Comparison of ENCODE assay signal across 28 mouse cellular contexts in the genomic region with DNA sequence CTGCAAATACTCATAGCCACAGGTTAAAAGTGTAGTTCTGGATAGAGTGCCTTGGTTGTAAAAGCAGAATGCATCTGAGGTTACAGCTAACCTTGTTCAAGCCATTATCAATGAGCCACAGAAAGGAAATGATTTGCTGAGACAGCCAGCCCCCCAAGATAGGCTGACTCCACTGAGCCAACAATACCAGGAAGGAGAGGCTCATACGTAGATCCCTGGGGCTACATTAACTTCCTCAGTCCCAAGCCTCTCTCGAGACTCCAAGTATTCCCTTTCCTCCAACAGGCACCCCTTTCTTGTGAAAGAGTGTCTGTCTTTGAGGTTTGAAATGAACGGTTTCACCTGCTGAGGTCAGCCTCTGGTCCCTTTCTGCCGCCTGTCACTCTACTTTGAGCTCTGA. TPM values are rescaled to one million over a fixed set of nuclear protein-coding genes. Genes with fewer than 3 reads are reported as not detected.
DNase-seq lines count a peak whose midpoint lies in the region; ATAC-seq and TF ChIP-seq lines count a peak whose summit lies in the region.
"Had no signal": no experiment of that assay in that cellular context is flagged by ENCODE, and none has a peak within 500 bp of the region (broad histone marks: within the 10 kb centered on the region; RNA-seq: fewer than 3 reads in every experiment).

No protein-coding gene starts in this region.

- 60% methylated on average over 4 of the region's 4 CpGs for WGBS in heart, embryonic 15.5 days

- peaks cover 2 to 12% of the 10 kb centered on the region in 2 experiments for H3K4me1 ChIP-seq in MEL (ENCODE audit: control insufficient read depth in 1 of 2, insufficient read depth in 2 of 2, low read length in 2 of 2)
- peaks cover 12% of the 10 kb centered on the region for H3K4me1 ChIP-seq in heart, embryonic 15.5 days (replicated peaks)

- ATAC-seq in common myeloid progenitor, adult 5-6 weeks (replicated peaks; ENCODE audit: low read depth, poor library complexity, severe bottlenecking) = 0 out of 2 replicates have a peak, but pooled peaks have one; percentile 25
- ATAC-seq in heart, embryonic 15.5 days (replicated peaks; ENCODE audit: insufficient number of reproducible peaks, insufficient read depth, low FRiP score, low read depth) = no peak
- ATAC-seq: CD4-positive, CD25-positive, alpha-beta regulatory T cell, adult 4 months; forebrain, embryonic 16.5 days; inflammation-experienced regulatory T-cells, adult 6 months had no signal

- TF ChIP-seq RAD21 in MEL (IDR thresholded peaks at IDR 0.05; ENCODE audit: low read depth, low read length) = no peak

- no peak overlapping the region for H3K9ac ChIP-seq in MEL (ENCODE audit: control insufficient read depth, low read depth, low read length, poor library complexity, severe bottlenecking)
- H3K9ac ChIP-seq in heart, embryonic 15.5 days = no peak overlapping the region
- H3K9ac ChIP-seq: hindbrain, embryonic 15.5 days; limb, embryonic 13.5 days; liver, embryonic 13.5 days; lung, embryonic 14.5 days; neural tube, embryonic 12.5 days had no signal

- H3K79me2 ChIP-seq in MEL (ENCODE audit: control insufficient read depth, insufficient read depth, low read length, poor library complexity) = 0 out of 2 replicates have a peak, but pooled peaks cover 2% of the 10 kb centered on the region

- intact Hi-C loops in heart, postnatal 25 days (cut with DNase I) = no loop called here

- no peak for TF ChIP-seq CTCF in MEL (IDR thresholded peaks at IDR 0.05 in 2 of 3, conservative IDR thresholded peaks at IDR 0.05 in 1 of 3; ENCODE audit: control insufficient read depth in 1 of 3, insufficient read depth in 1 of 3, low read depth in 2 of 3, low read length in 3 of 3, poor library complexity in 1 of 3, severe bottlenecking in 1 of 3)

- H3K27ac ChIP-seq in MEL (ENCODE audit: control insufficient read depth, low read depth, low read length) = no peak overlapping the region
- peak overlapping the region; percentile 51 for H3K27ac ChIP-seq in heart, embryonic 15.5 days
- H3K27ac ChIP-seq: hindbrain, embryonic 10.5 days; hindbrain, embryonic 15.5 days; limb, embryonic 13.5 days; liver, embryonic 13.5 days; midbrain, embryonic 10.5 days; neural tube, embryonic 12.5 days had no signal

- no peak overlapping the region for H3K4me3 ChIP-seq in MEL (ENCODE audit: control insufficient read depth in 1 of 2, insufficient read depth in 1 of 2, low read depth in 2 of 2, low read length in 2 of 2)
- H3K4me3 ChIP-seq in heart, embryonic 15.5 days = no peak overlapping the region
- H3K4me3 ChIP-seq: erythroblast, embryonic 14.5 days; hindbrain, embryonic 10.5 days; hindbrain, embryonic 15.5 days; limb, embryonic 13.5 days; liver, embryonic 13.5 days; midbrain, embryonic 10.5 days; myocyte; neural tube, embryonic 12.5 days had no signal

- H3K27me3 ChIP-seq in MEL (ENCODE audit: control insufficient read depth in 1 of 2, insufficient read depth in 2 of 2, low read length in 2 of 2) = no peaks in the 10 kb centered on the region
- H3K27me3 ChIP-seq in heart, embryonic 15.5 days = no peaks in the 10 kb centered on the region
- H3K27me3 ChIP-seq: hindbrain, embryonic 15.5 days; limb, embryonic 13.5 days; liver, embryonic 13.5 days; neural tube, embryonic 12.5 days had no signal

- DNase-seq in heart, adult 8-10 months (ENCODE audit: low spot score) = peak; percentile 19
- DNase-seq in heart, postnatal 25 days (ENCODE audit: low spot score) = no peak
- peak; percentile 15 for DNase-seq in MEL (ENCODE audit: low read depth, low spot score)
- DNase-seq in embryo, embryonic 10.5 days (ENCODE audit: low spot score) = no peak
- no peak for DNase-seq in kidney, postnatal 14 days
- DNase-seq in adrenal gland, adult 8-10 months = no peak
- DNase-seq: adrenal gland, adult 2 months; cerebellum, adult 11-12 months; cerebellum, adult 9-11 months; gastrocnemius, postnatal 10 days; kidney, adult 11 months; kidney, postnatal 4 days; liver, embryonic 13.5 days; lung, embryonic 14.5 days; lung, postnatal 14 days; thymus, adult 2 months had no signal

- H3K9me3 ChIP-seq in MEL (replicated peaks; ENCODE audit: insufficient read depth, low read length) = no peaks in the 10 kb centered on the region
- no peaks in the 10 kb centered on the region for H3K9me3 ChIP-seq in heart, embryonic 15.5 days (replicated peaks)
- H3K9me3 ChIP-seq: hindbrain, embryonic 10.5 days; hindbrain, embryonic 15.5 days; limb, embryonic 13.5 days; liver, embryonic 13.5 days; midbrain, embryonic 10.5 days; neural tube, embryonic 12.5 days had no signal

- peaks cover 0 to 8% of the 10 kb centered on the region in 2 experiments; a peak in 2 of 4 replicates for H3K36me3 ChIP-seq in MEL (ENCODE audit: control insufficient read depth in 1 of 2, insufficient read depth in 2 of 2, low read length in 2 of 2)
- peaks cover 11% of the 10 kb centered on the region for H3K36me3 ChIP-seq in heart, embryonic 15.5 days
- H3K36me3 ChIP-seq: liver, embryonic 13.5 days had no signal

- TF ChIP-seq EP300 in MEL (IDR thresholded peaks at IDR 0.05; ENCODE audit: low read depth in 1 of 2, low read length in 2 of 2) = no peak

- no peak for TF ChIP-seq POLR2A in MEL (IDR thresholded peaks at IDR 0.05; ENCODE audit: control insufficient read depth in 1 of 2, insufficient read depth in 1 of 2, low read depth in 1 of 2, low read length in 2 of 2, poor library complexity in 1 of 2)

- H3K4me2 ChIP-seq in heart, embryonic 15.5 days = no peak overlapping the region
- H3K4me2 ChIP-seq: hindbrain, embryonic 15.5 days; limb, embryonic 13.5 days; liver, embryonic 13.5 days; lung, embryonic 14.5 days; neural tube, embryonic 12.5 days had no signal

TF ChIP-seq in MEL, 35 proteins besides CTCF, POLR2A, EP300 and RAD21:
- TF ChIP-seq NRF1 (IDR thresholded peaks at IDR 0.05; ENCODE audit: insufficient read depth, low read depth, low read length, poor library complexity, severe bottlenecking) (no peak), SIN3A (IDR thresholded peaks at IDR 0.05; ENCODE audit: low read length) (no peak)

RNA-seq across cellular contexts. Expression of a gene that starts 5.6 kb away (rescaled TPM):
- total RNA-seq in heart, adult 8-10 months (2022) = 10 to 100 TPM; 13.2 to 17.9 (median 15.3) TPM
- total RNA-seq in heart, postnatal 25 days (2021) = 10 to 100 TPM; 14.8 to 16.0 TPM
- 7.4 and 9.0 TPM in 2 replicates for total RNA-seq in MEL (2012; rRNA removed)
- polyA plus RNA-seq in MEL (2012; ENCODE audit: insufficient read depth in 1 of 2, insufficient read length in 2 of 2, low read depth in 1 of 2, low replicate concordance in 2 of 2, missing spikeins in 1 of 2) = 10 to 100 TPM in 1 of 2 experiments, not detected in 1; 18.1 TPM
- total RNA-seq in common myeloid progenitor, adult 5-6 weeks (2017) = 7.2 and 13.0 TPM in 2 replicates
- 23.8 and 25.3 TPM in 2 replicates for polyA plus RNA-seq in heart, embryonic 15.5 days (2015; fragmentation: Nextera tagmentation; extraction: Ambion mirVana)
- 10 to 100 TPM; 15.5 to 27.5 (median 19.9) TPM for total RNA-seq in adrenal gland, adult 8-10 months (2022)

RNA-seq across cellular contexts. Expression of a gene that starts 5.8 kb away (rescaled TPM):
- 1 to 10 TPM; 4.5 to 7.6 (median 6.1) TPM for total RNA-seq in heart, adult 8-10 months (2022)
- 1 to 10 TPM; 6.0 to 6.5 TPM for total RNA-seq in heart, postnatal 25 days (2021)
- total RNA-seq in MEL (2012; rRNA removed) = 3.4 and 4.1 TPM in 2 replicates
- 1 to 10 TPM in 1 of 2 experiments, not detected in 1; 6.8 TPM for polyA plus RNA-seq in MEL (2012; ENCODE audit: insufficient read depth in 1 of 2, insufficient read length in 2 of 2, low read depth in 1 of 2, low replicate concordance in 2 of 2, missing spikeins in 1 of 2)
- 17.7 and 18.3 TPM in 2 replicates for total RNA-seq in common myeloid progenitor, adult 5-6 weeks (2017)
- 7.4 and 9.2 TPM in 2 replicates for polyA plus RNA-seq in heart, embryonic 15.5 days (2015; fragmentation: Nextera tagmentation; extraction: Ambion mirVana)
- 10 to 100 TPM; 11.8 to 22.0 (median 16.8) TPM for total RNA-seq in adrenal gland, adult 8-10 months (2022)

RNA-seq across cellular contexts. Expression of a gene that starts 22.8 kb away (rescaled TPM):
- total RNA-seq in heart, adult 8-10 months (2022) = under 1 TPM in 1 of 4 experiments, not detected in 3; 0.37 TPM
- not detected for total RNA-seq in heart, postnatal 25 days (2021)
- total RNA-seq in MEL (2012; rRNA removed) = 0.08 TPM in 1 of 2 replicates, not detected in the other
- not detected for polyA plus RNA-seq in MEL (2012; ENCODE audit: insufficient read depth in 1 of 2, insufficient read length in 2 of 2, low read depth in 1 of 2, low replicate concordance in 2 of 2, missing spikeins in 1 of 2)
- not detected in 2 replicates for total RNA-seq in common myeloid progenitor, adult 5-6 weeks (2017)
- polyA plus RNA-seq in heart, embryonic 15.5 days (2015; fragmentation: Nextera tagmentation; extraction: Ambion mirVana) = 0.60 and 0.91 TPM in 2 replicates
- total RNA-seq in adrenal gland, adult 8-10 months (2022) = 1 to 10 TPM in 3 of 4 experiments, under 1 TPM in 1; 0.78 to 2.8 (median 1.3) TPM
- polyA plus RNA-seq: CD4-positive, CD25-positive, alpha-beta regulatory T cell, adult 4 months; erythroblast, embryonic 14.5 days had no signal

Comparison
In these comparisons a context has a peak if more than half of its experiments do, and no peak if none do; other contexts are left out.
1. DNase-seq: peak in heart, adult 8-10 months (single experiment) and MEL (single experiment); none in heart, postnatal 25 days (single experiment), embryo, embryonic 10.5 days (single experiment), kidney, postnatal 14 days (single experiment) and adrenal gland, adult 8-10 months (single experiment).